Mouse (Mus musculus) C2C12 (cell line): ENCODE results near the gene Gimap8.

ENCODE experiments used
- CEBPB ChIP-seq: IDR thresholded peaks from one replicate; pipeline ENCODE4 v1.6.1; 2011; ENCODE audit warnings: low read depth, mild to moderate bottlenecking, control low read depth, moderate library complexity
- CTCF ChIP-seq: IDR thresholded peaks from one replicate; pipeline ENCODE4 v1.5.1; 2011; ENCODE audit not compliant: control insufficient read depth, insufficient read depth, insufficient read length
- MAX ChIP-seq: IDR thresholded peaks from one replicate; pipeline ENCODE4 v1.6.1; 2011; ENCODE audit warnings: mild to moderate bottlenecking, control low read depth
- USF1 ChIP-seq: IDR thresholded peaks from one replicate; pipeline ENCODE4 v1.6.1; 2011; ENCODE audit warnings: low read depth, mild to moderate bottlenecking, control low read depth, moderate library complexity

DNA sequence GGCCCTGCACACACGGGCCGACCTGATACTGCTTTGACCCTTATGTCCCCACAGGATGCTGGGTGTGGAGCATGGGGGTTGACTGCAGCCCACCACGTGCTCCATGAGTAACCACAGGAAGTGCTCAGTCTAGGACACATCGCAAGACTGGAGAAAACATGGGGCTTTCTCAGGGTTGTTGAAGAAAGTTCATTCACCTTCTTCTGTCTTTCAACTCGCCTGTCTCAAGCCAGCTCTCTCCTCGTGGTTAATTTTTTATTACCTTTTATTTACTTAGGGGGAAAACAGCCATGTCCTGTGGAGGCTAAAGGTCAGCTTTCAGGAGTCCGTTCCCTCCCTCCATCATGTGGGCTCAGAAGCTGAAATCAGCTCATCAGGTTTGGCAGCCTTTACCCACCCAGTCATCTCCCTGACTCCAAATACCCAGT lies 19.1 kb downstream of the Gimap8 start:
- TF ChIP-seq CTCF (no peak), CEBPB (no peak), MAX (no peak), USF1 (no peak)
